Mouse (Mus musculus) CH12.LX (cell line): ENCODE measurements at regions not wholly inside any gene's neighbourhood (a gene's known extent, or its start where the extent isn't known, plus 50 kb on each side); places are given as distances from the start of the nearest gene placed in this dataset.

Experiments used
- DNase-seq: peaks from one replicate; pipeline ENCODE4 v3.0.0-alpha.2; 2013; ENCODE audit errors: extremely low read depth
- H3K27ac ChIP-seq: 2 replicates; pipeline ENCODE4 v1.5.1; 2012; ENCODE audit warnings: low read depth, mild to moderate bottlenecking, control low read depth, moderate library complexity; ENCODE audit not compliant: insufficient read depth
- H3K27me3 ChIP-seq: replicated peaks from 2 replicates; pipeline ENCODE3; 2012; ENCODE audit warnings: inconsistent platforms
- H3K36me3 ChIP-seq, 2 experiments: replicated peaks in 1 of 2; 2 replicates each; pipeline versions ENCODE3 to v1.6.1; 2012; ENCODE audit warnings: inconsistent platforms in 1 of 2, low read length in 1 of 2, mild to moderate bottlenecking in 1 of 2, mixed read lengths in 1 of 2, moderate library complexity in 1 of 2; ENCODE audit not compliant: control insufficient read depth in 1 of 2, insufficient read depth in 1 of 2
- H3K4me1 ChIP-seq, 2 experiments: 2 replicates each; pipeline ENCODE4 v1.6.1; 2012; ENCODE audit warnings: inconsistent platforms in 1 of 2, moderate library complexity in 1 of 2; ENCODE audit not compliant: insufficient read depth in 2 of 2, control insufficient read depth in 1 of 2
- H3K4me2 ChIP-seq: 2 replicates; pipeline ENCODE4 v1.6.1; 2012; ENCODE audit warnings: low read depth, mild to moderate bottlenecking, control low read depth; ENCODE audit not compliant: poor library complexity, insufficient read depth, severe bottlenecking
- H3K4me3 ChIP-seq, 3 experiments: fragments of 150-350 bp in 1 of 3; sonication (generic) in 1 of 3; replicated peaks in 1 of 3; 2 replicates each; pipeline versions ENCODE3 to v1.5.1; 2011 to 2012; ENCODE audit warnings: low read depth in 2 of 3, low read length in 2 of 3, mild to moderate bottlenecking in 2 of 3, moderate library complexity in 2 of 3, control low read depth in 1 of 3, improper control_type of control experiment in 1 of 3, inconsistent platforms in 1 of 3, mixed read lengths in 1 of 3; ENCODE audit not compliant: poor library complexity in 1 of 3
- H3K79me2 ChIP-seq: replicated peaks from 2 replicates; pipeline ENCODE4 v1.6.1; 2012; ENCODE audit warnings: mild to moderate bottlenecking, moderate library complexity; ENCODE audit not compliant: control insufficient read depth, poor library complexity, insufficient read depth, severe bottlenecking; ENCODE audit errors: extremely low read depth
- H3K9ac ChIP-seq: 2 replicates; pipeline ENCODE4 v1.6.1; 2012; ENCODE audit warnings: low read depth, mild to moderate bottlenecking, control low read depth, moderate library complexity; ENCODE audit not compliant: insufficient read depth
- H3K9me3 ChIP-seq: replicated peaks from 2 replicates; pipeline ENCODE3; 2012; ENCODE audit warnings: low read length, inconsistent platforms, mixed read lengths
- BHLHE40 ChIP-seq: IDR thresholded peaks from 2 replicates; pipeline ENCODE4 v1.6.1; 2011; ENCODE audit warnings: mild to moderate bottlenecking, low read depth, low read length, improper control_type of control experiment
- CHD1 ChIP-seq: IDR thresholded peaks from 2 replicates; pipeline ENCODE4 v1.6.1; 2012; ENCODE audit warnings: low read depth, low read length, improper control_type of control experiment, inconsistent platforms
- CHD2 ChIP-seq: IDR thresholded peaks from 2 replicates; pipeline ENCODE4 v1.6.1; 2011; ENCODE audit warnings: low read length, improper control_type of control experiment
- CTCF ChIP-seq, 2 experiments: IDR thresholded peaks in 1 of 2; conservative IDR thresholded peaks in 1 of 2; 2 replicates each; pipeline ENCODE4 v1.5.1; 2011 to 2012; ENCODE audit warnings: low read depth in 2 of 2, low read length in 2 of 2, improper control_type of control experiment in 1 of 2, inconsistent platforms in 1 of 2, mild to moderate bottlenecking in 1 of 2, moderate library complexity in 1 of 2
- E2F4 ChIP-seq: IDR thresholded peaks from 2 replicates; pipeline ENCODE4 v1.6.1; 2011; ENCODE audit warnings: low read depth, low read length, improper control_type of control experiment; ENCODE audit not compliant: insufficient replicate concordance
- ELF1 ChIP-seq: IDR thresholded peaks from 2 replicates; pipeline ENCODE4 v1.6.1; 2014; ENCODE audit warnings: low read depth, mild to moderate bottlenecking, inconsistent platforms, low read length, improper control_type of control experiment
- ETS1 ChIP-seq: conservative IDR thresholded peaks from 2 replicates; pipeline ENCODE4 v1.6.1; 2012; ENCODE audit warnings: low read depth, mild to moderate bottlenecking, inconsistent platforms, low read length, improper control_type of control experiment, moderate library complexity
- JUND ChIP-seq: conservative IDR thresholded peaks from 2 replicates; pipeline ENCODE4 v1.6.1; 2011; ENCODE audit warnings: low read depth, low read length, improper control_type of control experiment
- KAT2A ChIP-seq: IDR thresholded peaks from 2 replicates; pipeline ENCODE4 v1.6.1; 2012; ENCODE audit warnings: low read length, improper control_type of control experiment, inconsistent platforms; ENCODE audit not compliant: insufficient replicate concordance
- MAX ChIP-seq: IDR thresholded peaks from 2 replicates; pipeline ENCODE4 v1.6.1; 2011; ENCODE audit warnings: low read length, improper control_type of control experiment
- MEF2A ChIP-seq: IDR thresholded peaks from 2 replicates; pipeline ENCODE4 v1.6.1; 2014; ENCODE audit warnings: low read depth, mild to moderate bottlenecking, inconsistent platforms, low read length, improper control_type of control experiment, borderline replicate concordance
- MYC ChIP-seq: IDR thresholded peaks from 2 replicates; pipeline ENCODE4 v1.6.1; 2011; ENCODE audit warnings: low read depth, mild to moderate bottlenecking, improper control_type of control experiment, low read length
- NELFE ChIP-seq: IDR thresholded peaks from 2 replicates; pipeline ENCODE4 v1.6.1; 2011; ENCODE audit warnings: low read depth, low read length, improper control_type of control experiment
- NRF1 ChIP-seq: IDR thresholded peaks from 2 replicates; pipeline ENCODE4 v1.6.1; 2014; ENCODE audit warnings: low read depth, mild to moderate bottlenecking, inconsistent platforms, low read length, improper control_type of control experiment, moderate library complexity
- PAX5 ChIP-seq: IDR thresholded peaks from 2 replicates; pipeline ENCODE4 v1.6.1; 2012; ENCODE audit warnings: low read length, inconsistent platforms, mixed read lengths
- POLR2A ChIP-seq: IDR thresholded peaks from 2 replicates; pipeline ENCODE4 v1.6.1; 2011; ENCODE audit warnings: low read depth, mild to moderate bottlenecking, improper control_type of control experiment, low read length
- RCOR1 ChIP-seq: conservative IDR thresholded peaks from 2 replicates; pipeline ENCODE4 v1.6.1; 2012; ENCODE audit warnings: low read depth, mild to moderate bottlenecking, inconsistent platforms, low read length, improper control_type of control experiment
- SIN3A ChIP-seq: IDR thresholded peaks from 2 replicates; pipeline ENCODE4 v1.6.1; 2012; ENCODE audit warnings: low read length, improper control_type of control experiment, inconsistent platforms
- SMC3 ChIP-seq: IDR thresholded peaks from 2 replicates; pipeline ENCODE4 v1.6.1; 2011; ENCODE audit warnings: low read depth, low read length, improper control_type of control experiment
- TCF12 ChIP-seq: IDR thresholded peaks from 2 replicates; pipeline ENCODE4 v1.6.1; 2014; ENCODE audit warnings: low read depth, mild to moderate bottlenecking, inconsistent platforms, low read length, improper control_type of control experiment
- UBTF ChIP-seq: IDR thresholded peaks from 2 replicates; pipeline ENCODE4 v1.6.1; 2012; ENCODE audit warnings: low read depth, mild to moderate bottlenecking, inconsistent platforms, low read length, improper control_type of control experiment, moderate library complexity
- USF1 ChIP-seq: IDR thresholded peaks from 2 replicates; pipeline ENCODE4 v1.6.1; 2014; ENCODE audit warnings: low read depth, mild to moderate bottlenecking, inconsistent platforms, low read length, improper control_type of control experiment
- USF2 ChIP-seq: conservative IDR thresholded peaks from 2 replicates; pipeline ENCODE4 v1.6.1; 2011; ENCODE audit warnings: low read depth, low read length, improper control_type of control experiment
- ZMIZ1 ChIP-seq: IDR thresholded peaks from 2 replicates; pipeline ENCODE4 v1.6.1; 2012; ENCODE audit warnings: low read depth, mild to moderate bottlenecking, inconsistent platforms, low read length, improper control_type of control experiment
- ZNF384 ChIP-seq: IDR thresholded peaks from 2 replicates; pipeline ENCODE4 v1.6.1; 2012; ENCODE audit warnings: low read depth, low read length, improper control_type of control experiment, inconsistent platforms
- dilution Hi-C: fragments of 300-500 bp; cut with MboI; formaldehyde crosslinking; loops from 2 replicates; pipeline ENCODE4 v1.14.3; 2020; ENCODE audit warnings: low sequenced_read_pairs; ENCODE audit not compliant: extremely low pct_unique_long_range_greater_than_20kb, extremely low pct_ligation_motif_present
- in situ Hi-C: fragments of 300-500 bp; cut with MboI; formaldehyde crosslinking; loops from 3 replicates; pipeline ENCODE4 v1.14.3; 2019; ENCODE audit warnings: low sequenced_read_pairs, low pct_ligation_motif_present, low pct_unique_long_range_greater_than_20kb, mixed read lengths

DNA sequence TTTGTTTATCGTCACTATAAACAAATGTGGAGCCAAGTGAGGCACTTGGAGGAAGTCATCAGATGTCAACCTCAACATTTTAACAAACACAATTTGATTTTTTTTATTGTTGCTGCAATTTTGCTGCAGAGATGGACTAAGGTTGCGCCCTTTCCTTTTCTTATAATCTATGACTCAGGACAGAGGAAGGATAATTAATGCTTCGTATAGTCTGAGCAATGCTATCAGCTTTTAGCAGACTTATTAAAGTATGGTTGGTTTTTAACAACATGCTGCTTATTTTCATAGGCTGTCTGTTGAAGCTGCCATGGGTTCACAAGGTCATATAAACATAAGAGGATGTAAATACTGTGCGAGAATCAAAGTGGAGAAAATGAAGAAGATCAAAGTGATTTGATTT is 1202.8 kb upstream of the Adgrl2 start:
- Histone ChIP-seq H3K27ac (no peak overlapping the region), H3K4me2 (no peak overlapping the region), H3K27me3 (no peaks in the 10 kb centered on the region), H3K9ac (no peak overlapping the region), H3K4me1 (no peaks in the 10 kb centered on the region), H3K79me2 (no peaks in the 10 kb centered on the region), H3K9me3 (peaks cover 7% of the 10 kb centered on the region), H3K4me3 (no peak overlapping the region), H3K36me3 (no peaks in the 10 kb centered on the region)
- in situ Hi-C loops (no loop called here), dilution Hi-C loops (no loop called here)
- TF ChIP-seq USF1, result no peak
- no peak for TF ChIP-seq CHD2
- TF ChIP-seq ZNF384, result no peak
- TF ChIP-seq TCF12, result no peak
- TF ChIP-seq MYC, result no peak
- TF ChIP-seq ETS1, result no peak
- no peak for TF ChIP-seq NRF1
- no peak for TF ChIP-seq USF2
- no peak for TF ChIP-seq ZMIZ1
- TF ChIP-seq UBTF, result no peak
- no peak for TF ChIP-seq ELF1
- no peak for TF ChIP-seq PAX5
- no peak for TF ChIP-seq SMC3
- TF ChIP-seq JUND, result no peak
- no peak for TF ChIP-seq KAT2A
- TF ChIP-seq RCOR1, result no peak
- TF ChIP-seq CHD1, result no peak
- no peak for TF ChIP-seq MEF2A
- TF ChIP-seq MAX, result no peak
- no peak for DNase-seq

DNA sequence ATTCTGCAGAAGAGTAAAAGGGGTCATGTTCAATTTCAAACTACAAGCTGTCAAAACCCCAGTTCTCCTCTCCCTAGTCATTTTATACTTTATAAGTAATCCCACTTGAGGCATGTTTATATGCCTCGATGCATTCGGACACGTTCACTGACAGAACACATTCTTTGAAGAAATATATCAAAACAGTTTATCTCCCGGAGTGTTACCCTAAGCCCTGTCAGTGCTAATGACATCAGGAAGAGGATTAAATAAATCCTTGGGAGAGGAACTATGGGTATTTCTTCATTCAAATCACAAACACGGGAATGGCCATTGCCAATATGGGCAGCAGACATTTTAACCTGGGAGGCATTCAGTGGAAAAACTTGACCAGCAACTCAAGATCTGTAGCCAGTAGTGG is 1208.1 kb upstream of the Adgrl2 start:
- no peaks in the 10 kb centered on the region for H3K79me2 ChIP-seq
- in situ Hi-C loops (no loop called here), dilution Hi-C loops (no loop called here)
- no peak overlapping the region for H3K4me3 ChIP-seq
- no peak overlapping the region for H3K27ac ChIP-seq
- no peaks in the 10 kb centered on the region for H3K36me3 ChIP-seq
- H3K9me3 ChIP-seq, result peaks cover 8% of the 10 kb centered on the region
- H3K27me3 ChIP-seq, result no peaks in the 10 kb centered on the region
- no peak for DNase-seq
- H3K4me1 ChIP-seq, result no peaks in the 10 kb centered on the region
- TF ChIP-seq USF2 (no peak), ZNF384 (no peak), NELFE (no peak), POLR2A (no peak), ETS1 (no peak), SIN3A (no peak), PAX5 (no peak), CTCF (conservative IDR thresholded peaks at IDR 0.05 in 1 of 2, IDR thresholded peaks at IDR 0.05 in 1 of 2; ENCODE audit: low read depth in 2 of 2, low read length in 2 of 2) (no peak), JUND (no peak), BHLHE40 (no peak), E2F4 (no peak)
- no peak overlapping the region for H3K9ac ChIP-seq
- no peak overlapping the region for H3K4me2 ChIP-seq
